Mouse (Mus musculus): ENCODE results near the gene Wipf1.
A peak's percentile ranks its signal among the peaks of the same experiment; 100 is the strongest.

The Wipf1 gene

GRCm38 (mm10) chr2:73428803-73429468, 100.6 kb downstream of the Wipf1 start:
- no peak for DNase-seq

DNA sequence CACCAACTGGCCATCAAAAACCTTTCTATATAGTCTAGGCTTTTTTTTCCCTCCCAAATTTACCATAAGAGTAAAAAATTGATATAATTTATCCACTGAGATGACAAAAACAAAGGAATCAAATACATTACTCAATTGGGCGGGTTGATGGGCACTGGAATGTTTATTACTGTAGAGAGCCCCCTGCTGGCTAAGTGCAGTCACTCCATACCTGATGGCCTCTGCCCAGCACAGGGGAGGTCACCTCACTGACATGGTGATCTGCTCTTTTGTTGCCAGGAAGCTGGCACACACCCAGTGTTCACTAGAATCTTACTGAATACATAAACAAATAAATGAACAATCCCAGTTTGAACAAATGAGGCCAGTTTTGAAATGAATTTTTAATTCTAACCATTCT, 102.2 kb downstream of the Wipf1 start:
- DNase-seq: peak; percentile 18 to 49

- DNase-seq: no peak
Measured at GRCm38 (mm10) chr2:73425822-73426221, 103.7 kb downstream of the Wipf1 start.

GRCm38 (mm10) chr2:73419730-73420129, 109.8 kb downstream of the Wipf1 start:
- no peak for DNase-seq

DNA sequence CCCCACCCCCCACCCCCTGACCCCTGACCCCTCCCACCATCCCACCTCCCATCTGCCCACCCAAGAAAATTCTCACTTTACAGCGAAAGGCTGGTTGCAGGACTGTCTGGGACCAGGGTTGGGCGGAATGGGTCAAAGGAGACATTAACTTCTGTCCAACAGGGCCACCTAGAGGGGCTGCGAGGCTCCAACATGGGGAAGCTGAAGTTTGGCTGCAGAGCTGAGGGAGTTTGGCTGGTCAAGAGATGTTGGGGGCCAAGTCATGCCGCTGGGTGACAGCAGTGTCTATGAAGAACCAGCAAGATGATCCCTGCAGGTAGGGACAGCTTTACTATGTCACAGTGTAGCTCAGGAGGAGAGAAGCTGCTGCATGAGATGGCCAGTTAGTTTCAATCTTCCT, 110.2 kb downstream of the Wipf1 start:
- peak; percentile 9 to 36 for DNase-seq

- DNase-seq: no peak
Measured at GRCm38 (mm10) chr2:73415892-73416291, 113.6 kb downstream of the Wipf1 start.

DNA sequence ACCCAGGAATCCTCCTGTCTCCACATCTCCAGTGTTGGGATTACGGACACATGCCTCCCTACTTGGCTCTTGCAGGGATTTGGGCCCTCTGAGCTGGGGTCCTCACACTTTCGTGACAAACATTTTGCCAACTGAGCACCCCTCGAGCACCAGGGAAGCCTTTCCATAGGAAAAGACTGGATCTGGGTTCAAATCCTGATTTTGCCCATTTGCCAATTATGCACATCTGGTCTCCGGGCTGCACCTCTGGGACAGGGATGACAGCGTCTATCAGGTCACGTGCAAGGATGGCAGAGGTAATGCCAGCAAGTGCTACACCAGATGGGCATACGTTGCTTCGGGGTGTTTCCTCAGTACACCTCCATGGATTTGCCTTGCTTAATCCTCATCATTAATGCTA, 119.5 kb downstream of the Wipf1 start:
- DNase-seq: no peak

GRCm38 (mm10) chr2:73407662-73408061, 121.9 kb downstream of the Wipf1 start:
- DNase-seq: no peak

GRCm38 (mm10) chr2:73406336-73406915, 123.1 kb downstream of the Wipf1 start:
- no peak for DNase-seq

DNA sequence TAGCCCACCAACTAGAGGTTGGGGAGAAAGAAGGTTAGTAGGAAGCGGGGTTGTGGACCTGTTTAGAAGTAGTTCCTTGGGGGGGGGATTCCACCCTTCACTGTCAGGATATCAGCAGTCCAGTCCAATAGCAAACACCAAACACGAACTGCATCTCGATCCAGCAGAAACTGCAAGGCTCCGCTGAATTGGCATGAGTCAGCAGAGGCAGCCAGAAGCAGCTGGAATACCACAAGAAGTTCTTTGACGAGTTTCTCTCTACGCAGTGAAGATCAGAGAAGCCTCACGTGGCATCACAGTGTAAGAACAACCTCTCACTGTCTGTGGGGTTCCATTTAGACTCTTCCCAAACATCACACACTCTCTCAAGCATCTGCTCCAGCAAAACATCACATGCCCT, 124.6 kb downstream of the Wipf1 start:
- DNase-seq: no peak

DNA sequence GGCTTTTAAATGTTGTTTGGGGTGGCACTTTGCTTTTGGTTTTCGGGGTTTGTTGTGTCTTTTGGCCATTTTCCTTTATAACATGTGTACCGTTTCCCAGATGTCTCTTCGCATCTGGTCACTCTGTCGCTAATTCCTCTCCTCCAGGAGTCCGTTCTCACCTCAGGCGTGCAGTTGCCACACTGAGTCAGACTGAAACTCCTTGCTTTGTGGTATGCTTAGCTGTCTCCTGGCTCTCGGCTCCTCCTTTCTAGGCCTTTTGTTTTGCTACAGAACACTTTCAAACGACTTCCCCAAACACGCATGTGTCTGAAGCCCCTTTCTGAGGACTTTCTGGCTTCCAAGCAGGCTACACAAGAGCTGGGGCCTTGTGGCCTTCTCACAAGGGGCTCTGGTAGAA, 125.1 kb downstream of the Wipf1 start:
- DNase-seq: no peak

DNA sequence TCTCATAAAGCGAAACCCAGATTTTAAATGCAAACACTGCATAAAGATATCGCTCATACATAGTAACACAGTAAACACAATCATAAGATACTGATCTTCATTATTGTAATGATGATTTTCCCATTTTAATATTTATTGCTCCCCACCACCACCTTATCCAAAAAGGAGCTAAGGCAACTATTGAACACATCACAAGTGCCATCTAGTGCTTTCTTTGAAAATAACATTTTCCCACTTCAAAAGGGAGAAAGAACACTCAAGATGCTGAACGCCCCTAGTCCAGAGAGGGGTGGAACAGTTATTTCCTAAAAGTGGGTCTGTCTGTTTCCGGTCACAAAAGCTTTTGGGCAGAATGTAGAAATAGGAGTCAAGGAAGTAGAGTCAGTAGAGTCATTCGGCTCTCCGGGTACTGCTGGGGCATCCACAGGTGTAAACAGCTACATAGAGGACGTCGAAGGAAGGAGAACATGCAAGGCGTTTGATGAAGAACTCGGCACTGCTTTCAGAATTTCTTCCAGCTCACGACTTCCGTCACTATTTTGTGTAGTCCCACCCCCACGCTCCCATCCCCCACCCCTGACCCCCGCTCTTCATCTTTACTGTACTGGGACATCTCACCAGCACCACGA, 126.0 kb downstream of the Wipf1 start:
- no peak for DNase-seq

- DNase-seq: no peak
Measured at GRCm38 (mm10) chr2:73401689-73402088, 127.8 kb downstream of the Wipf1 start.

DNA sequence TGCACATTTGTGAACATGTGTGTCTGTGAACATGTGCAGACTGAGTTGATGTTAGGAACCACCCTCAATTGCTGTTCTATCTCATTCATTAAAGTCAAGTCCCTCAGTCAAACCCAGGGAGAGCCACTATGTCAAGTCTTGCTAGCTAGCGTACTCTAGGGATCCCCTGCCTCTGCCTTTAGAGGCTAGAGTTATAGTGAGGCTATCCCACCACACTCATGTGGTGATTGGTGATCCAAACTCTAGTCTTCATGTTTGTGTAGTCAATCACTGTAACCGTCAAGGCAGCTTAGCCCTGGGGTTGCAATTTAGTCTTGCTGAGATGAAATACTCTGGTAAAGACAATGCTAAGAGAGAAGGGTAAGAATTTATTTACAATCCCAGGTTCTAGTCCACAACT, 132.1 kb downstream of the Wipf1 start:
- DNase-seq: no peak

GRCm38 (mm10) chr2:73396828-73397325, 132.7 kb downstream of the Wipf1 start:
- no peak for DNase-seq

- no peak for DNase-seq
Measured at GRCm38 (mm10) chr2:73395516-73395915, 134.0 kb downstream of the Wipf1 start.

DNA sequence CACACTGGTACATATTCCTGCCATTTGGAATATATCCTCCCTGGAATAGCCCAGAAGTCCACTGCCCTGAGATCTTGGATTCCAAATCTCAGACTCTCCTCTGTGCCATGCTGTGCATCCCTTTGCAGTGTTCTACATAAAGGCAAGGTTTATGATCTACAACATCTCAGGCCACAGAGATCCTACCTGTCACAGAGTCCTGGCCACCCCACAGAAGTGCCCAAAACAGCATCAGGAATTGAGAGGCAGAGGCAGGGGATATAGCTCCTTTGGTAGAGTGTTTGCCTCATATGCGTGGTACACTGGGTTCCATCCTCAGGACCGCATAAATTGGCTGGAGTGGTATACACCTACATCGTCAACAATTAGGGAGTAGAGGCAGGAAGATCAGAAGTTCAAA, 135.1 kb downstream of the Wipf1 start:
- no peak for DNase-seq

- DNase-seq: no peak
Measured at GRCm38 (mm10) chr2:73392772-73393171, 136.8 kb downstream of the Wipf1 start.

GRCm38 (mm10) chr2:73389951-73390350, 139.6 kb downstream of the Wipf1 start:
- no peak for DNase-seq

DNA sequence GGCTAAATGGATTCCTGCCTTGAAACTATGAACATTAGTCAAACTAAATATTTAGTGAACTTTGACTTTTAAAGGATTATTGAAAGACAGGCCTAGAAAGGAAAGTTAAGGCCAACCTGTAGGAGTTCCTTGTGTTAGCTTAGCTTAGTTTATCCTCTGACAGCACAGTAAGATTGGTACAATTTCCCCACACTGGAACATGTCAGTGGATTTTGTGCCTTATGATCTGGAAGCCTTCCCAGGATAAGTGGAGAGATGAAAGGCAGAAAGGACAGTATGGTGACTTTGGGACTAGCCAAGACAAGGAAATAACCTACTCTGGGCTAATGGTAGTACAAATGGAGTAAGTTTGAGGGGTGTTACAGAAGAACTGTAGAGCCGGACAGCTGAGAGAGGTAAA, 141.7 kb downstream of the Wipf1 start:
- DNase-seq: no peak

- DNase-seq: peak; percentile 100
Measured at GRCm38 (mm10) chr2:73386356-73387046, 143.0 kb downstream of the Wipf1 start, which contains the start of gene Gpr155. Gene Gpr155 (minus strand): TSS chr2:73386572.

DNA sequence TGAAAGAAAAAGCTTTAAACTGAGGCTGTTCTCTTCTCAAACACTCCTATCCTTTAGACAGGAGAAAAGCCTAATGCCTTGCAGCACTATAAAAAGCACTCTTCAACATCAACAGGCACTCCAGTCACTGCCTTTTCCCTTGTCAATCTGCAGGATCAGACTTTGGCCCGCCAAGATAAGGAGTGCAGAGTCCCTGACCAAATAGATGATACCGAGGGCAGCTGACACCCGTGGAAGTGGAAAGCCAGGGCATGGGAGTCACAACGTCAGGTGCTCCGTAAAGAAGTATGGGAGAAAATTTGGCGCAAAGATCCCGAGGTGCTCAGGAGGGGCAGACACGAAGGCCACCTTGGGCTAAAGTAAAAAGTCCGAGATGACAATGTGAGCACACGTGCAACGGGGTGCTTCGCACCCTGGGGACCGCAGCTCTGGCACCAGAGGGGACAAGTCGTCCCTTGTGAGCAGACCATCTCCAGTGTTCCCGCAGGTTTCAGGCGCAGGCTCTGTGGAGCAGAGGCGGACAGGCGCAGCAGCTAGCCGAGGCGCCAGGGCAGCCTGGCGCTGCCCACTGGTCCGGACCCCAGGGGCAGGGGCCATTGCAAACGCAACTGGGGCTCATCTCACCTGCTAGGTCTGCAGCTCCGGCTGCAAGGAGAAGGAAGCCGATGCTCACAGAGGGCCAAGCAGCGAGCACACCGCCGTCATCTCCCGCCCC, 143.7 kb downstream of the Wipf1 start:
- DNase-seq: peak in 1 of 2 experiments; percentile 9

DNA sequence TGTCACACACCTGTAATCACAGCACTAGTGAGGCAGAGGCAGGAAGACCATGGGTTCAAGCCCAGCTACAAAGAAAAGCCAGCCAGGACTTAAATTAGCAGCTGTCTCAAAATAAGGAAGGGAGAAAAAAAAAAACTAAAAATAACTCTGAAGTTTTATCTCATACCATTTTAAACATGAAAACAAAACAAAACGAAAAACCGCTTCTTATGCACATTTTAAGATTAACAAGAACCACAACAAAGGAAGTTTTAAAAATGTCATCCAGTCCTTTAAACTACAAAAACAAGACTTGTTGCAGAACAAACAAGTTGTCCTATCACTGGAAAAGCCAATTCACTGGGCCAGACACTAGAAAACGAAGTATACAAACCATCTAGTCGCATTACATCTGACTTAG, 144.4 kb downstream of the Wipf1 start:
- DNase-seq: no peak
